Mouse (Mus musculus) gastrocnemius, postnatal 10 days (tissue): Measurements from ENCODE around the gene Fos. TPM values are rescaled to one million over a fixed set of nuclear protein-coding genes. Genes with fewer than 3 reads are reported as not detected.

Source experiments
- DNase-seq: peaks from one replicate; pipeline ENCODE4 v3.0.0; 2021; ENCODE audit warnings: mixed read lengths
- total RNA-seq, 2 experiments: library from RNA; stranded (reverse); gene quantifications; 2 replicates each; pipeline ENCODE4 v1.2.3; 2021

The Fos gene
- total RNA-seq, 2 experiments from 2014 or later: 4.3 to 15.2 TPM

DNA sequence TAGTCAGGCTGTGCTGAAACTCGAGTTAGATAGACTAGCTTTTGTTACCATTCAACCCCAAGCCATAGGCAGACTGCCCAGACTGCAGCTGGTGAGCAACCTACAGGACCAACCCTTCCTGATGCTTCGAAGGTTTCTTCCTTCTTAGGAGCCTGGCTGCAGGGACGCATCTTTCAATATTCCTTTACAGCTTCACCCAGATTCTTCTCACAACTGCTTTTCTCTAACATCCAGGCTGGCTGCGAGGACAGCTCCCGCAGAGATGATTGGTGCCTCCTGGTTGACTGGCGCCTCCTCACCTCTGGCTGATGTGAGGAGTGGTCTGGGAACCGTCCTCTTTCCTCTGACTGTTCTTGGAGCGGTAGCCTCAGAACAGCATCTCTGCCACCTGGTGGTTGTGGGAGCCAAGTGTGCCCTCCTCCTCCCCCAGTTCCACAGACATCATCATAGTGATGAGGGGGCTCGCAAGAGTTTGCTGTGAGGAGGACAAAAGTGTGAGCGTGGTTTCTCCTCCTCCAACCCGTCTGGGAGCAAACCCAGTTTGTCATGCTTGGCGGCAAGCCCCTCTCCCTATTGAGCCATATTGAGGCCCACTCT, 14.0 kb downstream of the Fos start:
- peak; percentile 53 for DNase-seq

GRCm38 (mm10) chr12:85489232-85489886, 15.7 kb downstream of the Fos start:
- no peak for DNase-seq

GRCm38 (mm10) chr12:85490096-85490820, 16.6 kb downstream of the Fos start:
- DNase-seq: no peak

- no peak for DNase-seq
These were observed 17.3 kb downstream of the Fos start for GRCm38 (mm10) chr12:85490991-85491390.

DNA sequence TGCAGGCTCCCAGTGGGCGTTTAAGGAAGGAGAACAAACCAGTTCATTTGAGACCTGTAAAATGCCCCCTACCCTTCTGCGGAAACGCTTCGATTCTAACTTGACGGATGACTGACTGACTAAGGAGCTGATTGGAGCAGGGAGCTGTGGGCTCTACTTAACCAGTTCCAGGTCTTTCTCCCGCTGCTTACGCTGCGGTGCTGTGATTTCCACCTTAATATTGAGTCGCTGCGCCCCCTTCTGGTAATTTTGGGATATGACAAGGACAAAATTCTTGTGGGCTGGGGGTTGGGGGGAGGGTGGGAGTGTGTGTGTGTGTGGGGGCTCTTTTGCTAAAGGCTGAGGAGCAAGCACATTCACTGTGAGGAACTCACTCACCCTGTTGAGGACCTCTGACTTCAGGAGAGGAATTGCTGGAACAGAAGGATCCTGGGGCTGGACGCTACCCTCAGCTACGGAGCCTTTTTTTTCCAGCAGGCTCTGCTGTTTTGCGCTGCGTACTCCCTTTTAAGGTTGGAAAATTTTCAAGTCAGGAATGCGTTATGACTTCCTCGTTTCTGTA, 18.5 kb downstream of the Fos start:
- peak; percentile 65 for DNase-seq

DNA sequence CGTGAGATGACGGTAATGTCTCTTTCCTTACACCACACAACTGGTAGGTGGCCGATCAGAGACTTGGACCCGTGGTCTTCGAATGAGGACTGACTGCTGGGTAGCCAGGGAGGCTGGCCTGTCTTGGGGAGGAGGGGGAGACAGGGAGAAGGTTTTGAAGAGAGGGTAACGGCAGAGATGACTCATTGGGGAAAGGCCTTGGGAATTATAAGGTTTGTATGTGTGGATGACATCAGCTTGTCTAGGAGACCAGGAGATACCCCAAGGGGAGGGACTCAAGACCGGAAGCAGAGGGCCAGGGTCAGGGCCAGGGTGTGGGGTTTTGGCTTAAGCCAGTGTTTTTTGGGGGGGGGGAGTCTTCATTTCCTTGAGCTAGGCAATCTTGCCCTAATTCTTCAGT, 22.6 kb downstream of the Fos start:
- no peak for DNase-seq

DNA sequence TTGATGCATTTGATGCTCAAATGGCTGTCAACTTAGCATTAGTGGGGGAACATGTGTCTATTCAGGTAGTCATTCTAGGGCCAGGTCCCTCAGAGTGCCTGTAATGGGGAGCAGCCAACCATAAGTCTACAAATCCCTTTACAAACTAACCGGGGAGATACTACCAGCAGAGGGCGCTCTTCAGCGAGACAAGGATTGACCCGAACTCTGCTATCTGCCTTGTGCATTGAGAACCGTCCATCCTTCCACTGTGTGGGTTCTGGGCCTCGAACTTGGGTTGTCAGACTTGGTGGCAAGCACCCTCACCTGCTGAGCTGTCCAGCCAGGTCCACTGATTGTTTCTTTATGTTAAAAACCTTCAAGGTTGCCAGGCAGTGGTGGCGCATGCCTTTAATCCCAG, 23.1 kb downstream of the Fos start:
- peak; percentile 79 for DNase-seq

DNA sequence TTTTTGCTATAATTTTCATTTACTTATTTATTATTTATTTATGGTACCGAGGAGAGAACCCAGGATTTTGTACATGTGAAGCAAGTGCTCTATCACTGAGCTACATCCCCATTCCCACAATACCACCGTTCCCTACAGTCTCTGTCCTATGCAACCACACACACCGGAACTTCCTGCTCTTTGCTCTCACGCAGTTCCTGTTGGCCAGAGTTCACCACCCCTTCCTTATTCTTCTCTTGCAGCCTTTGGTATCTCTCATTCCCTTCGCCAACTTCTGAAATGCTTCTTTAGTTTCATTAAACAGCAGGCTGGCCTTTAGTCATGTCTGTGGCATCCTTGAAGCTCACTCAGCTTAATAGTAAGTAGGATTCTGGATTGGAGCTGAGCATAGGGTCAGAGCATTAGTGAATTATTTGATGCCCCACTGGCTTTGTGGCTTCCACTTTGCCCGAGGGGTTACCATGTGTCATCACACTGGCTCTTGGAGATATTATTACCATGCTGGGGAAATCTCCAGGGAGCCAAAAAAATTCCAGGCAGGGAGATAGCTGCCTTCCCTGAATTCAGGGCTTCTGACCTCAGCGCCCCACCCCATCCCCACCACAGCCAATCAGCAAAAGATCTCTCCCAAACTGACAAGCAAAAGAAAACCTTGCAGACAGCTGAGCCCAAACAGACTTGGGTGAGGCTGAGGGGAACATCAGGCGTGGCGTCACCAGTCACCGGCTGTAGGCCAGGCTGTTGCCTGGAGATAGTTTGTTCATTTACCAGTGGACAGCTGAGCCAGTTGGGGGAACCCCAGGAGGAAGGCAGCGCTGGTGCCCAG, 23.8 kb downstream of the Fos start:
- peak; percentile 58 for DNase-seq

GRCm38 (mm10) chr12:85499001-85499400, 25.3 kb downstream of the Fos start:
- no peak for DNase-seq

- DNase-seq: no peak
These were observed 29.0 kb downstream of the Fos start for GRCm38 (mm10) chr12:85502682-85503081.

DNA sequence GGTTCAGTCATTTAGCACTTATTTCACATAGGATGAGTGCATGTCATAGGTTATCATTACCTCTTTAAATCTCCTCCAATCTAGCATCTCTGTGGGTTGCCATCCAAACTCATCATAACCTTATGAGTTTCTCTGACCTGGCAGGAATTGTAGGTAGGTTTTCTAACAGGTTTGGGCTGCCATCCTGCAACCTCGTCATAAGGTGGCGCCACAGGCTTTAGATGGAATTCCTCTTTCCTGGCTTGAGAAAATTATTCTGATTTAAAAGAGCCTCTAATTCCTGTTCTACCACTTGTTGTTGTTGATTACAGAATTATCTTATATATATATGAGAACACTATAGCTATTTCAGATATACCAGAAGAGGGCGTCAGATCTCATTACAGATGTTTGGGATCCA, 34.5 kb downstream of the Fos start:
- DNase-seq: peak; percentile 36

GRCm38 (mm10) chr12:85510013-85510412, 36.3 kb downstream of the Fos start:
- no peak for DNase-seq

DNA sequence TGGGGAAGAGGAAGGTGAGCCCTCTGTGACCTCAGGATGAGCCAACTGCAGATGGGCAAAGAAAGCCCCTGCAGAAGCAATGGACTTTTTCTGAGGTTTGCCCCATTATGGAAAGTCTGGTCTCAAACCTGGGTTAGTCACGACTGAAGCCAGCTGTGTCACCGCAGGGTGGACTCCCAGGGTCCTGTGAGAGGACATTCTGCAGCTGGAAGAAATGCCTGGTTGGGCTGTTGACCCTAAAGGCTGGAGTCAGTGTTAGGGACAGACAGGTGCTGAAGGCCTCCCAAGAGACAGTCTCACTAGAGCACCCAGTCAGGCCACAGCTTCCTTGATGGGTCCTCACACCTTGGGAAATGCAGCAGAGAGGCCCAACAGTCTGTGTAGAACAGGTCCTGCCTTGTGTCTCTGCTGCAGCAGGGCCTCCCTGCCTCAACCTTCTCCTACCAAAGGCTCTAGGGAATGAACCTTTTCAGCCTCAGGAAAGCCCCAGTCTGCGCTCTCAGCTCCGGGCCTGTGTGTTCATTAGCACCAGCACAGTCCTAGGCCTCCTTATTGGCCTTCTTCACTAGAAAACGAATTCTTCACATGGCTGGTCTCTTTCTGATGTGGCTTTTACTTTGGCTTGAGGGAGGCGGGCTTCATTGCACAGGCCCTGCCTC, 40.2 kb downstream of the Fos start:
- no peak for DNase-seq

GRCm38 (mm10) chr12:85514958-85515357, 41.3 kb downstream of the Fos start:
- DNase-seq: no peak

GRCm38 (mm10) chr12:85515865-85516264, 42.2 kb downstream of the Fos start:
- no peak for DNase-seq

GRCm38 (mm10) chr12:85517339-85517738, 43.6 kb downstream of the Fos start:
- DNase-seq: no peak

DNA sequence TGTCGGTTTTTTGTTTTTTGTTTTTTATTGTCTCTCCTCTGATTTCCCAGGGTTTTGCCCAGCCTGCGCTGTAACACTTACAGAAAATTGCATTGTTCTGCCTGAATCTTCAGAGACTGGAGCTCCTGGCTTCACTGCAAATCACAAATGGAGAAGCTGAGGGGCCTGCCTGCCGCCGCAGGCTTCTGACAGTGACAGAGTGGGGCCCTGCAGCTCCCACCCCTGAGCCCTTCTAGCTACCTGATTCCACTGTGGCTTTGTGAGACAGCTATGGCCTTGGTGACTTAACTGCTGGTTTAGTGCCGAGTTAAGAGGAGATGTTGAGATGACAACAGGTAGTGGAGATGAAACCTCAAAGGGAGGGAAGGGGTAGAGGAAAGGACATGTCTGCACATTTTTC, 44.3 kb downstream of the Fos start:
- no peak for DNase-seq

GRCm38 (mm10) chr12:85519553-85519952, 45.9 kb downstream of the Fos start:
- no peak for DNase-seq

- no peak for DNase-seq
These were observed 47.4 kb downstream of the Fos start for GRCm38 (mm10) chr12:85521101-85521500.

DNA sequence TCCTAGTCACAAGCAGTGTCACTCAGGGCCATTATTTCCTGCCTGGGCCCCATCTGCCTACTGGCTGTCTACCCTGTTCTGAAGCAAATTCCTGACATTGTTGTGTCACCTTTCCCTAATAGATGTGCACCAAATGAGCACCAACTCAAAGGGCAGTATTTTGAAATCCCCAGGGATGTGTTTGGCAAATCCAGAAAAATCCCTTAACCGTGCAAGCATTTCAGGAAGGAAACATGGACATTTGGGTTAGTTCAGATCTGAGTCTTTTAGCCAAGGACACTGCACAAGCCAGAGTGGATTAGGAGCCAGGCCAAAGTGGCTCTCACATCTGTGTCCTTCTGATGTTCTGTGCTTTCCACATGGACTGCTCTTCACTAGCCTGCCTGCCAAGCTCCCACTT, 48.0 kb downstream of the Fos start:
- DNase-seq: peak; percentile 37

- no peak for DNase-seq
These were observed 49.1 kb downstream of the Fos start for GRCm38 (mm10) chr12:85522631-85523388.
